Mouse (Mus musculus) megakaryocyte, embryonic 14.5 days (primary cell): ENCODE measurements at regions not wholly inside any gene's neighbourhood (a gene's known extent, or its start where the extent isn't known, plus 50 kb on each side); places are given as distances from the start of the nearest gene placed in this dataset.

ENCODE experiments used
- FLI1 ChIP-seq: IDR thresholded peaks from 2 replicates; pipeline ENCODE4 v1.6.1; 2012; ENCODE audit warnings: low read length, inconsistent platforms, mixed read lengths
- GATA1 ChIP-seq: IDR thresholded peaks from 3 replicates; pipeline ENCODE4 v1.6.1; 2012; ENCODE audit warnings: mixed read lengths, low read length, inconsistent platforms, borderline replicate concordance

DNA sequence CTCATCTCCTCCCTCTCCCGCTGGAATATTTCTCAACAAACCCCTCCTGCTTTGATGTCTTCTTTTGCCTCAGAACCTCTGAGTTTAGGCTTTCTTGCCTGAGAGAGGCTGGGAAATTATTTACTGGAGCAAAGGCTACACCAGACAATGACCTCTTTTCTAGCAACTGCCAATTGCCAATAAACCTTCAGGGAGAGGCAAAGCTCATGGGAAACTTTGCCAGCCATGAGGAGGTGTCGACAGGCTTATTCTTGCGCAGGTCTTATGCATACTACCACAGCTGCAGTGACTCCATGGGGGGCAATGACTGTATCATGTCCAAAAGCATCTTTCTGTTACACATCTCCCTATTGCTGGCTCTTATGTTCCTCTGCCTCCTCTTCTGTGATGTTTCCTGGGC lies 260.0 kb downstream of the Plpp3 start:
- TF ChIP-seq GATA1 (no peak), FLI1 (no peak)
